Mouse (Mus musculus) intestine, postnatal 0 days (tissue): ENCODE measurements around the gene Gba2. TPM values are rescaled to one million over a fixed set of nuclear protein-coding genes. Genes with fewer than 3 reads are reported as not detected.

Source experiments
- ATAC-seq: fragments of 200-750 bp; cut with Nextera tagmentation; 2 replicates; pipeline ENCODE4 v1.8.0; 2017; ENCODE audit warnings: mild to moderate bottlenecking, moderate TSS enrichment, moderate library complexity
- H3K27ac ChIP-seq: fragments of 300-500 bp; sonication (generic); 2 replicates; pipeline ENCODE4 v1.5.1; 2014; ENCODE audit warnings: mild to moderate bottlenecking, low read depth, low read length, moderate library complexity
- H3K27me3 ChIP-seq: fragments of 300-500 bp; sonication (generic); replicated peaks from 2 replicates; pipeline ENCODE4 v1.6.1; 2014; ENCODE audit warnings: low read length, mixed read lengths; ENCODE audit not compliant: control insufficient read depth, insufficient read depth
- H3K36me3 ChIP-seq: fragments of 300-500 bp; sonication (generic); 2 replicates; pipeline ENCODE4 v1.6.1; 2014; ENCODE audit warnings: mild to moderate bottlenecking, moderate library complexity; ENCODE audit not compliant: control insufficient read depth, insufficient read depth
- H3K4me1 ChIP-seq: fragments of 300-500 bp; sonication (generic); replicated peaks from 2 replicates; pipeline ENCODE4 v1.6.1; 2014; ENCODE audit warnings: antibody characterized with exemption, low read length, mixed read lengths; ENCODE audit not compliant: control insufficient read depth, insufficient read depth
- H3K4me2 ChIP-seq: fragments of 300-500 bp; sonication (generic); replicated peaks from 2 replicates; pipeline ENCODE4 v1.6.1; 2014; ENCODE audit warnings: low read depth, mild to moderate bottlenecking, moderate library complexity
- H3K4me3 ChIP-seq: fragments of 300-500 bp; sonication (generic); 2 replicates; pipeline ENCODE4 v1.5.1; 2014; ENCODE audit warnings: low read depth, low read length
- H3K9ac ChIP-seq: fragments of 300-500 bp; sonication (generic); 2 replicates; pipeline ENCODE4 v1.6.1; 2014; ENCODE audit warnings: mild to moderate bottlenecking, low read depth, low read length
- H3K9me3 ChIP-seq: fragments of 300-500 bp; sonication (generic); 2 replicates; pipeline ENCODE4 v1.6.1; 2016; ENCODE audit warnings: mixed run types; ENCODE audit not compliant: control insufficient read depth
- CTCF ChIP-seq: sonication (generic); IDR thresholded peaks from 2 replicates; pipeline ENCODE4 v1.5.1; 2016; ENCODE audit warnings: low read depth, mild to moderate bottlenecking, control low read depth, antibody characterized with exemption, moderate library complexity
- WGBS: fragments of 180-500 bp; shearing (Covaris S2); extraction: QIAGEN DNeasy Blood & Tissue Kit; methylation state at CpG from one replicate; pipeline ENCODE4 v1.1.7; 2014; 5-methylcytosine and 5-hydroxymethylcytosine counted together
- polyA plus RNA-seq: library from polyadenylated mRNA; unstranded; fragments of >200 nt; fragmentation: Nextera tagmentation; extraction: Ambion mirVana; gene quantifications from 2 replicates; pipeline ENCODE4 v1.2.1, GENCODE M21; 2015

Gba2 gene
- polyA plus RNA-seq, 1 experiment from 2014 or later: 5.2 TPM

- no peak overlapping the region for H3K9ac ChIP-seq
- TF ChIP-seq CTCF: no peak
- ATAC-seq: no peak
- no peak overlapping the region for H3K27ac ChIP-seq
- peaks cover 8% of the 10 kb centered on the region; the same call in 1 of the 2 replicates for H3K4me1 ChIP-seq
- H3K4me3 ChIP-seq: 0 out of 2 replicates have a peak overlapping the region, but pooled peaks have one; percentile 9
- peak overlapping the region; percentile 61 for H3K4me2 ChIP-seq
- 36% methylated on average over 10 of the region's 10 CpGs for WGBS
- H3K9me3 ChIP-seq: no peaks in the 10 kb centered on the region
- peaks cover 17% of the 10 kb centered on the region; the same call in 1 of the 2 replicates for H3K36me3 ChIP-seq
- peaks cover 35% of the 10 kb centered on the region; the same call in 1 of the 2 replicates for H3K27me3 ChIP-seq
These were observed 59.1 kb downstream of the Gba2 start for GRCm38 (mm10) chr4:43519551-43519950.

Other genes with a start within 250 kb of the Gba2 start
- gene Rusc2, start 196.9 kb downstream of the Gba2 start, polyA plus RNA-seq: 11.9 and 12.1 TPM in 2 replicates
- 0.16 TPM in 1 of 2 replicates, not detected in the other for gene Fam166b, start 149.7 kb downstream of the Gba2 start, polyA plus RNA-seq
- gene Tesk1, start 136.9 kb downstream of the Gba2 start, polyA plus RNA-seq: 4.6 and 4.7 TPM in 2 replicates
- 3.2 and 3.7 TPM in 2 replicates for gene Cd72, start 124.2 kb downstream of the Gba2 start, polyA plus RNA-seq
- not detected in 2 replicates for gene Sit1, start 95.1 kb downstream of the Gba2 start, polyA plus RNA-seq
- gene Ccdc107, start 86.0 kb downstream of the Gba2 start, polyA plus RNA-seq: 79.8 and 83.1 TPM in 2 replicates
- gene Arhgef39, start 79.2 kb downstream of the Gba2 start, polyA plus RNA-seq: 10.3 and 12.3 TPM in 2 replicates
- gene Car9, start 71.9 kb downstream of the Gba2 start, polyA plus RNA-seq: 4.8 and 5.4 TPM in 2 replicates
- 928 and 1,046 TPM in 2 replicates for gene Tpm2, start 55.1 kb downstream of the Gba2 start, polyA plus RNA-seq
- 102 and 114 TPM in 2 replicates for gene Creb3, start 16.5 kb downstream of the Gba2 start, polyA plus RNA-seq
- 41.6 and 47.7 TPM in 2 replicates for gene Tln1, start 16.2 kb downstream of the Gba2 start, polyA plus RNA-seq
- 11.3 and 13.0 TPM in 2 replicates for gene Rgp1, start 158 bp downstream of the Gba2 start, polyA plus RNA-seq
- gene Msmp, start 5.6 kb upstream of the Gba2 start, polyA plus RNA-seq: not detected in 2 replicates
- gene Npr2, start 53.1 kb upstream of the Gba2 start, polyA plus RNA-seq: 3.5 and 4.1 TPM in 2 replicates
- 0.08 and 0.22 TPM in 2 replicates for gene Spag8, start 74.7 kb upstream of the Gba2 start, polyA plus RNA-seq
- gene Hint2, start 77.6 kb upstream of the Gba2 start, polyA plus RNA-seq: 270 and 305 TPM in 2 replicates
- 1.6 and 1.9 TPM in 2 replicates for gene Tmem8b, start 90.1 kb upstream of the Gba2 start, polyA plus RNA-seq
- gene Fam221b, start 90.3 kb upstream of the Gba2 start, polyA plus RNA-seq: 6.0 and 6.7 TPM in 2 replicates
- gene Olfr70, start 121.9 kb upstream of the Gba2 start, polyA plus RNA-seq: not detected in 2 replicates
- not detected in 2 replicates for gene Olfr71, start 131.4 kb upstream of the Gba2 start, polyA plus RNA-seq
- gene Hrct1, start 148.3 kb upstream of the Gba2 start, polyA plus RNA-seq: 1.6 and 2.1 TPM in 2 replicates
- 0.47 and 0.51 TPM in 2 replicates for gene Spaar, start 151.2 kb upstream of the Gba2 start, polyA plus RNA-seq
- gene Olfr159, start 192.1 kb upstream of the Gba2 start, polyA plus RNA-seq: not detected in 2 replicates
- not detected in 2 replicates for gene Olfr156, start 245.0 kb upstream of the Gba2 start, polyA plus RNA-seq